33 mouse cellular contexts compared by ENCODE assay signal in genomic region chr6:23723697-23724096, GRCm38 (mm10).
"Had no signal": no experiment of that assay in that cellular context is flagged by ENCODE, and none has a peak within 500 bp of the region (broad histone marks: within the 10 kb centered on the region; RNA-seq: fewer than 3 reads in every experiment).

No protein-coding gene starts in this region.

- ATAC-seq: liver, embryonic 12.5 days; liver, postnatal 0 days; lung, postnatal 0 days; midbrain, embryonic 13.5 days; midbrain, embryonic 15.5 days; midbrain, embryonic 16.5 days had no signal

- H3K36me3 ChIP-seq: limb, embryonic 10.5 days; limb, embryonic 12.5 days; limb, embryonic 13.5 days; limb, embryonic 15.5 days; liver, embryonic 12.5 days; liver, embryonic 13.5 days; liver, embryonic 15.5 days; lung, embryonic 15.5 days; midbrain, embryonic 10.5 days; midbrain, embryonic 12.5 days; midbrain, embryonic 13.5 days; midbrain, embryonic 15.5 days; neural tube, embryonic 12.5 days; neural tube, embryonic 13.5 days had no signal

- H3K4me3 ChIP-seq: limb, embryonic 10.5 days; limb, embryonic 12.5 days; limb, embryonic 13.5 days; limb, embryonic 15.5 days; liver, embryonic 12.5 days; liver, embryonic 13.5 days; liver, embryonic 15.5 days; lung, embryonic 15.5 days; megakaryocyte, embryonic 14.5 days; midbrain, embryonic 10.5 days; midbrain, embryonic 12.5 days; midbrain, embryonic 13.5 days; midbrain, embryonic 15.5 days; myocyte; neural tube, embryonic 12.5 days; neural tube, embryonic 13.5 days had no signal

- H3K27ac ChIP-seq: limb, embryonic 10.5 days; limb, embryonic 12.5 days; limb, embryonic 13.5 days; limb, embryonic 15.5 days; liver, embryonic 12.5 days; liver, embryonic 13.5 days; liver, embryonic 14.5 days; liver, embryonic 15.5 days; lung, embryonic 15.5 days; macrophage; midbrain, embryonic 10.5 days; midbrain, embryonic 12.5 days; midbrain, embryonic 13.5 days; midbrain, embryonic 15.5 days; neural tube, embryonic 12.5 days; neural tube, embryonic 13.5 days had no signal

- DNase-seq: left cerebral cortex, postnatal 4 days; liver; liver, embryonic 13.5 days; liver, postnatal 0 days; lung, adult 18-20 months; lung, adult 2 months; lung, embryonic 14.5 days; lung, postnatal 10 days; lung, postnatal 14 days; lung, postnatal 36 days; lung, postnatal 4 days; midbrain, embryonic 14.5 days had no signal

- H3K4me1 ChIP-seq: limb, embryonic 10.5 days; limb, embryonic 12.5 days; limb, embryonic 13.5 days; limb, embryonic 15.5 days; liver, embryonic 12.5 days; liver, embryonic 13.5 days; liver, embryonic 15.5 days; lung, embryonic 15.5 days; megakaryocyte, embryonic 14.5 days; midbrain, embryonic 10.5 days; midbrain, embryonic 12.5 days; midbrain, embryonic 13.5 days; midbrain, embryonic 15.5 days; neural tube, embryonic 12.5 days; neural tube, embryonic 13.5 days had no signal

- H3K4me2 ChIP-seq: limb, embryonic 12.5 days; limb, embryonic 13.5 days; limb, embryonic 15.5 days; liver, embryonic 11.5 days; liver, embryonic 12.5 days; liver, embryonic 13.5 days; liver, embryonic 15.5 days; lung, embryonic 14.5 days; lung, embryonic 15.5 days; midbrain, embryonic 11.5 days; midbrain, embryonic 12.5 days; midbrain, embryonic 13.5 days; midbrain, embryonic 15.5 days; neural tube, embryonic 12.5 days; neural tube, embryonic 13.5 days had no signal

- H3K27me3 ChIP-seq: limb, embryonic 12.5 days; limb, embryonic 13.5 days; limb, embryonic 15.5 days; liver, embryonic 12.5 days; liver, embryonic 13.5 days; liver, embryonic 15.5 days; lung, embryonic 15.5 days; megakaryocyte, embryonic 14.5 days; midbrain, embryonic 12.5 days; midbrain, embryonic 13.5 days; midbrain, embryonic 15.5 days; neural tube, embryonic 12.5 days; neural tube, embryonic 13.5 days had no signal

- H3K9ac ChIP-seq: limb, embryonic 12.5 days; limb, embryonic 13.5 days; limb, embryonic 15.5 days; liver, embryonic 12.5 days; liver, embryonic 13.5 days; liver, embryonic 14.5 days; liver, embryonic 15.5 days; liver, postnatal 0 days; lung, embryonic 14.5 days; lung, embryonic 15.5 days; midbrain, embryonic 12.5 days; midbrain, embryonic 13.5 days; midbrain, embryonic 15.5 days; neural tube, embryonic 12.5 days; neural tube, embryonic 13.5 days had no signal

- H3K9me3 ChIP-seq: limb, embryonic 10.5 days; limb, embryonic 15.5 days; liver, embryonic 12.5 days; liver, embryonic 13.5 days; liver, embryonic 15.5 days; lung, embryonic 15.5 days; midbrain, embryonic 13.5 days; midbrain, embryonic 15.5 days; neural tube, embryonic 13.5 days had no signal
